Mouse (Mus musculus) brain, embryonic 14.5 days (tissue): ENCODE measurements around the gene Opcml.

Experiments used
- CTCF ChIP-seq: fragments of 200-500 bp; IDR thresholded peaks from 2 replicates; pipeline ENCODE4 v1.5.1; 2012; ENCODE audit warnings: inconsistent platforms, mild to moderate bottlenecking, moderate library complexity, borderline replicate concordance; ENCODE audit not compliant: insufficient read depth, insufficient read length; ENCODE audit errors: extremely low read depth
- POLR2A ChIP-seq: fragments of 200-500 bp; IDR thresholded peaks from 2 replicates; pipeline ENCODE4 v1.6.1; 2012; ENCODE audit warnings: mild to moderate bottlenecking, inconsistent platforms, borderline replicate concordance; ENCODE audit not compliant: poor library complexity, insufficient read depth, insufficient read length, severe bottlenecking; ENCODE audit errors: extremely low read depth

DNA sequence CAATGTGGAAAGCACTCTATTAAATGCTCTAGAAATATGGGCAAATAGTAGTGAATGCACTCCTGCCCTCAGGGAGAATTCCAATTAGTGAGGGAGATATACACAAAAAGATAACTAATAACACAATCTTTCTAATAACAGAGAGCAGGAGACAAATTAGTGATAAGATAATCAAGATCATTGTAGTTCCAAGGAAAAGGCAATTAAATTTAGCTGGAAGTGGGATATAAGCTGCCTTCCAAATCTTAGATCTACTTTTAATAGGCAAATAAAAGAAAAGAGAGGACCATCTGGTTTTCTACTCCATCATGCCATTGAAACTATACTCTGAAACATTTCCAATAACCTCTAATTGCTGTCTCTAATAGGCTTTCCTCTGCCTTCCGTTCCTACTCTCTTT is 742.6 kb downstream of the Opcml start:
- TF ChIP-seq POLR2A, result no peak
- no peak for TF ChIP-seq CTCF
